Mouse (Mus musculus): ENCODE measurements at regions not wholly inside any gene's neighbourhood (a gene's known extent, or its start where the extent isn't known, plus 50 kb on each side); places are given as distances from the start of the nearest gene placed in this dataset.

DNA sequence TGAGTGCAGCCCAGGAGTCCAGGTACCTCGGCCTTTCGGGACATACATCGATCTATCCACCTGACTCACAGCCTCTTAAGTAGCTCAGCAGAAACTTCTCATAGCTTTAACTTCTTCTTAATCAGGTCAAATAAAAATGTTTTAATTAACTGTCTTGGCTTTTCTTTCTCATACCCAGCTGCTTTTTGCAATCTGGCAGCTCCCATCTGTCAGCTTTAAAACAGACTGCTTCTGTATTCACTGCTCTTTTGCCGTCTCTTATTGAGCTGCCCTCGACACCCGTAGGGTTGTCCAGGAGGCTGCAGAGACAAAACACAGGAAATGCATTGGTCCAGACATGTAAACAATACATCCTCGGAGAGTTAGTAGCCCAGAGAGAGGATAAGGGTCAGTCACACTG, 189.6 kb downstream of the Sh2d4b start (continued):
- TF ChIP-seq EP300 (IDR thresholded peaks at IDR 0.05; ENCODE audit: low read depth in 1 of 2, low read length in 2 of 2): no peak
- TF ChIP-seq ZKSCAN1 (IDR thresholded peaks at IDR 0.05; ENCODE audit: low read depth, low read length): no peak

DNA sequence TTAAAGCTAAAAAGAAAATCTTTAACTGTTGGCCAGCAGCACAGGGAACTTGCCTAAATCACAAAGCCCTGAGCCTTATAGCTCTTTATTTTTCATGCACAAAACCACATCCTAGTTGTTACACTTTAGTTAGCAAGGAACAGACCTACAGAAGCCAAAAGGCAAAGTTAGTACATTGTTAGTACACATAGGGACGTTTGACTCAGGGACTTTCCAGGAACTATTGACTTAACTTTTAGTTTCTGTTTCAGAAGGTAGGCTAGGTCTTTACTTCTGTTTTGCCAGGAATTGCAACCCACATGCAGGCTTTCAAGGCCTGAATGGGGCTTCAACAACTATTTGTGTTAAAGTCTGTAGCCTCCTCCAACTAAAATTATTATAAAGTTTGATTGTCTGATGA, 211.4 kb downstream of the Sh2d4b start:
- Histone ChIP-seq H3K36me3 (ENCODE audit: control insufficient read depth in 1 of 2, insufficient read depth in 2 of 2, low read length in 2 of 2) (no peaks in the 10 kb centered on the region), H3K27me3 (ENCODE audit: control insufficient read depth in 1 of 2, insufficient read depth in 2 of 2, low read length in 2 of 2) (no peaks in the 10 kb centered on the region), H3K79me2 (ENCODE audit: control insufficient read depth, insufficient read depth, low read length, poor library complexity) (no peaks in the 10 kb centered on the region), H3K9ac (ENCODE audit: control insufficient read depth, low read depth, low read length, poor library complexity, severe bottlenecking) (no peak overlapping the region), H3K9me3 (replicated peaks; ENCODE audit: insufficient read depth, low read length) (no peaks in the 10 kb centered on the region), H3K27ac (ENCODE audit: control insufficient read depth, low read depth, low read length) (no peak overlapping the region), H3K4me3 (ENCODE audit: control insufficient read depth in 1 of 2, insufficient read depth in 1 of 2, low read depth in 2 of 2, low read length in 2 of 2) (no peak overlapping the region), H3K4me1 (ENCODE audit: control insufficient read depth in 1 of 2, insufficient read depth in 2 of 2, low read length in 2 of 2) (no peaks in the 10 kb centered on the region)
- no peak for DNase-seq (ENCODE audit: low read depth, low spot score)
- TF ChIP-seq USF1 (IDR thresholded peaks at IDR 0.05; ENCODE audit: low read depth, low read length) (no peak), E2F4 (IDR thresholded peaks at IDR 0.05; ENCODE audit: borderline replicate concordance, low read depth, low read length) (no peak), SIN3A (IDR thresholded peaks at IDR 0.05; ENCODE audit: low read length) (no peak), POLR2AphosphoS2 (IDR thresholded peaks at IDR 0.05; ENCODE audit: low read length) (no peak), POLR2A (IDR thresholded peaks at IDR 0.05; ENCODE audit: control insufficient read depth in 1 of 2, insufficient read depth in 1 of 2, low read depth in 1 of 2, low read length in 2 of 2, poor library complexity in 1 of 2) (no peak), TAL1 (IDR thresholded peaks at IDR 0.05; ENCODE audit: low read length) (no peak), MYC (IDR thresholded peaks at IDR 0.05; ENCODE audit: low read depth, low read length) (no peak), KAT2A (conservative IDR thresholded peaks at IDR 0.05; ENCODE audit: low read depth, low read length) (no peak), POLR2AphosphoS5 (IDR thresholded peaks at IDR 0.05; ENCODE audit: borderline replicate concordance, low read depth, low read length) (no peak), CTCF (IDR thresholded peaks at IDR 0.05 in 2 of 3, conservative IDR thresholded peaks at IDR 0.05 in 1 of 3; ENCODE audit: control insufficient read depth in 1 of 3, insufficient read depth in 1 of 3, low read depth in 2 of 3, low read length in 3 of 3, poor library complexity in 1 of 3, severe bottlenecking in 1 of 3) (no peak)

DNA sequence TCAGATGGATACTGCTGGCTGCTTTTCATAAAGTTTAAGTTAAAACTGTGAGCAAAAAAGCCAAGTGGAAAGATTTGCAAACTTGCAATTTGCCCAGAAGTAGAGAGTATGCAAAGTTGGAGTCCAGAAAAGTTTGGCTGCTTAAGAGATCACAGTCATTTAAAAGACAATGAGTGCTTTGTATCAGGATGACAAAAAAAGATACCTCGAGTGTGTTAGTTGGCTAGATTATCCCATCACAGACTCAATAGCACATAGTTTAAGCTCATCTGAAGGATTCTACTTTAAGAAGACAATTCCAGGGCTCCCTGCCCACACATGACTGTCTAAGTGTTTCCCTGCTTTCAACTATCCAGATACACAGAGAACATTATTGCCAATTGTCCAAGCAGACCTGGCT, 239.5 kb downstream of the Sh2d4b start:
- H3K79me2 ChIP-seq (ENCODE audit: control insufficient read depth, insufficient read depth, low read length, poor library complexity): no peaks in the 10 kb centered on the region
- no peak overlapping the region for H3K9ac ChIP-seq (ENCODE audit: control insufficient read depth, low read depth, low read length, poor library complexity, severe bottlenecking)
- H3K36me3 ChIP-seq (ENCODE audit: control insufficient read depth in 1 of 2, insufficient read depth in 2 of 2, low read length in 2 of 2): no peaks in the 10 kb centered on the region
- no peak for DNase-seq (ENCODE audit: low read depth, low spot score)
- H3K4me3 ChIP-seq (ENCODE audit: control insufficient read depth in 1 of 2, insufficient read depth in 1 of 2, low read depth in 2 of 2, low read length in 2 of 2): no peak overlapping the region
- no peak overlapping the region for H3K27ac ChIP-seq (ENCODE audit: control insufficient read depth, low read depth, low read length)
- no peaks in the 10 kb centered on the region for H3K27me3 ChIP-seq (ENCODE audit: control insufficient read depth in 1 of 2, insufficient read depth in 2 of 2, low read length in 2 of 2)
- H3K9me3 ChIP-seq (replicated peaks; ENCODE audit: insufficient read depth, low read length): no peaks in the 10 kb centered on the region
- TF ChIP-seq ZKSCAN1 (IDR thresholded peaks at IDR 0.05; ENCODE audit: low read depth, low read length): no peak
- TF ChIP-seq TBP (IDR thresholded peaks at IDR 0.05; ENCODE audit: low read depth, low read length): no peak
- TF ChIP-seq CHD2 (IDR thresholded peaks at IDR 0.05; ENCODE audit: low read length): no peak
- no peak for TF ChIP-seq CHD1 (IDR thresholded peaks at IDR 0.05; ENCODE audit: low read depth, low read length)
- TF ChIP-seq MYC (IDR thresholded peaks at IDR 0.05; ENCODE audit: low read depth, low read length): no peak
- TF ChIP-seq MAFK (IDR thresholded peaks at IDR 0.05; ENCODE audit: borderline replicate concordance, low read depth, low read length): no peak
- no peak for TF ChIP-seq POLR2A (IDR thresholded peaks at IDR 0.05; ENCODE audit: control insufficient read depth in 1 of 2, insufficient read depth in 1 of 2, low read depth in 1 of 2, low read length in 2 of 2, poor library complexity in 1 of 2)
- no peak for TF ChIP-seq ZNF384 (IDR thresholded peaks at IDR 0.05; ENCODE audit: low read depth, low read length)
- TF ChIP-seq EP300 (IDR thresholded peaks at IDR 0.05; ENCODE audit: low read depth in 1 of 2, low read length in 2 of 2): no peak
- TF ChIP-seq ELF1 (IDR thresholded peaks at IDR 0.05; ENCODE audit: low read depth, low read length): no peak
- TF ChIP-seq BHLHE40 (IDR thresholded peaks at IDR 0.05; ENCODE audit: borderline replicate concordance, low read depth, low read length): no peak
- TF ChIP-seq ZC3H11A (IDR thresholded peaks at IDR 0.05; ENCODE audit: low read depth, low read length): no peak
- no peak for TF ChIP-seq ETS1 (IDR thresholded peaks at IDR 0.05; ENCODE audit: low read depth, low read length)
- TF ChIP-seq TCF12 (IDR thresholded peaks at IDR 0.05; ENCODE audit: low read depth, low read length): no peak
- no peak for TF ChIP-seq MAZ (IDR thresholded peaks at IDR 0.05; ENCODE audit: low read depth, low read length)
- no peak for TF ChIP-seq UBTF (IDR thresholded peaks at IDR 0.05; ENCODE audit: borderline replicate concordance, insufficient read depth, low read depth, low read length)
- TF ChIP-seq MEF2A (IDR thresholded peaks at IDR 0.05; ENCODE audit: extremely low read depth, insufficient replicate concordance, low read depth, low read length, poor library complexity, severe bottlenecking): no peak
- no peak for TF ChIP-seq USF2 (IDR thresholded peaks at IDR 0.05; ENCODE audit: borderline replicate concordance in 1 of 2, insufficient read depth in 1 of 2, low read depth in 1 of 2, low read length in 2 of 2)
- no peaks in the 10 kb centered on the region for H3K4me1 ChIP-seq (ENCODE audit: control insufficient read depth in 1 of 2, insufficient read depth in 2 of 2, low read length in 2 of 2)
